In genomic region chr17:26544319-26544963, GRCm38 (mm10) we compare ENCODE assay signal across 16 mouse cellular contexts. TPM values are rescaled to one million over a fixed set of nuclear protein-coding genes. Genes with fewer than 3 reads are reported as not detected.
DNase-seq lines count a peak whose midpoint lies in the region; ATAC-seq and TF ChIP-seq lines count a peak whose summit lies in the region.
"Had no signal": no experiment of that assay in that cellular context is flagged by ENCODE, and none has a peak within 500 bp of the region (broad histone marks: within the 10 kb centered on the region; RNA-seq: fewer than 3 reads in every experiment).

No protein-coding gene starts in this region.

- DNase-seq in lung, postnatal 0 days (ENCODE audit: low spot score), result peak; percentile 64
- no peak for DNase-seq in lung, adult 18-20 months
- no peak for DNase-seq in thymus, postnatal 0 days (ENCODE audit: low spot score)
- DNase-seq: adrenal gland, adult 2 months; cerebellum, adult 9-11 months; kidney, adult 11 months; kidney, postnatal 36 days; thymus, postnatal 25 days had no signal

- TF ChIP-seq CTCF in lung, postnatal 0 days (IDR thresholded peaks at IDR 0.05), result no peak

- 0 out of 2 replicates have a peak overlapping the region, but pooled peaks have one; percentile 8 for H3K9ac ChIP-seq in heart, embryonic 14.5 days (ENCODE audit: low read length)
- no peak overlapping the region; the same call in 1 of the 2 replicates for H3K9ac ChIP-seq in heart, embryonic 12.5 days
- no peak overlapping the region for H3K9ac ChIP-seq in lung, postnatal 0 days (replicated peaks; ENCODE audit: low read depth)
- H3K9ac ChIP-seq: embryonic facial prominence, embryonic 12.5 days; forebrain, embryonic 13.5 days; hindbrain, embryonic 12.5 days had no signal

- H3K4me1 ChIP-seq in heart, embryonic 14.5 days (ENCODE audit: control insufficient read depth in 2 of 2, insufficient read depth in 2 of 2, low read length in 2 of 2), result peaks cover 13 to 14% of the 10 kb centered on the region in 2 experiments
- H3K4me1 ChIP-seq in heart, embryonic 12.5 days (replicated peaks), result peaks cover 31% of the 10 kb centered on the region
- peaks cover 4% of the 10 kb centered on the region for H3K4me1 ChIP-seq in lung, postnatal 0 days (ENCODE audit: insufficient read depth, low read depth, low read length)
- H3K4me1 ChIP-seq in brown adipose tissue, adult 24 weeks (ENCODE audit: control insufficient read depth, insufficient read depth, insufficient read length, low read length), result peaks cover 8% of the 10 kb centered on the region
- H3K4me1 ChIP-seq: forebrain, embryonic 13.5 days; hindbrain, embryonic 12.5 days had no signal

- no peak overlapping the region for H3K4me3 ChIP-seq in heart, embryonic 14.5 days (ENCODE audit: control insufficient read depth in 1 of 2, insufficient read depth in 1 of 2, low read depth in 1 of 2, low read length in 2 of 2)
- no peak overlapping the region for H3K4me3 ChIP-seq in heart, embryonic 12.5 days
- H3K4me3 ChIP-seq in lung, postnatal 0 days (ENCODE audit: low read depth, low read length), result no peak overlapping the region
- no peak overlapping the region for H3K4me3 ChIP-seq in brown adipose tissue, adult 24 weeks (ENCODE audit: insufficient read depth, low read depth, low read length)
- H3K4me3 ChIP-seq: embryonic facial prominence, embryonic 12.5 days; forebrain, embryonic 13.5 days; hindbrain, embryonic 12.5 days; limb, embryonic 10.5 days had no signal

- no peak for ATAC-seq in heart, embryonic 14.5 days (ENCODE audit: insufficient number of reproducible peaks, insufficient read depth, low FRiP score, low read depth)
- no peak for ATAC-seq in heart, embryonic 12.5 days (ENCODE audit: insufficient number of reproducible peaks, low FRiP score)
- ATAC-seq in lung, postnatal 0 days, result no peak
- 0 out of 2 replicates have a peak, but pooled peaks have one; percentile 40 for ATAC-seq in monocyte, adult 5-6 weeks (replicated peaks; ENCODE audit: insufficient number of reproducible peaks, low FRiP score, low TSS enrichment, poor library complexity, severe bottlenecking)
- ATAC-seq: forebrain, embryonic 13.5 days had no signal

- no peak overlapping the region for H3K4me2 ChIP-seq in heart, embryonic 14.5 days (ENCODE audit: low read length)
- H3K4me2 ChIP-seq in heart, embryonic 12.5 days, result no peak overlapping the region
- no peak overlapping the region for H3K4me2 ChIP-seq in lung, postnatal 0 days (replicated peaks; ENCODE audit: low read depth, low read length)
- H3K4me2 ChIP-seq: embryonic facial prominence, embryonic 12.5 days; forebrain, embryonic 13.5 days; hindbrain, embryonic 12.5 days had no signal

- H3K27ac ChIP-seq in heart, embryonic 14.5 days (replicated peaks in 1 of 2; ENCODE audit: control insufficient read depth in 1 of 2, insufficient read depth in 1 of 2, low read depth in 2 of 2, low read length in 2 of 2), result peak overlapping the region in 1 of 2 experiments; percentile 19; a peak in 2 of 4 replicates
- no peak overlapping the region for H3K27ac ChIP-seq in heart, embryonic 12.5 days (ENCODE audit: poor library complexity, severe bottlenecking)
- H3K27ac ChIP-seq in lung, postnatal 0 days (ENCODE audit: low read length), result peak overlapping the region; percentile 54
- peak overlapping the region; percentile 35 for H3K27ac ChIP-seq in brown adipose tissue, adult 24 weeks (replicated peaks; ENCODE audit: low read depth, low read length)
- H3K27ac ChIP-seq: embryonic facial prominence, embryonic 12.5 days; forebrain, embryonic 13.5 days; hindbrain, embryonic 12.5 days; limb, embryonic 10.5 days had no signal

- H3K27me3 ChIP-seq in heart, embryonic 14.5 days (ENCODE audit: control insufficient read depth, insufficient read depth, low read length), result no peaks in the 10 kb centered on the region
- H3K27me3 ChIP-seq in heart, embryonic 12.5 days (replicated peaks), result no peaks in the 10 kb centered on the region
- H3K27me3 ChIP-seq in lung, postnatal 0 days (replicated peaks; ENCODE audit: insufficient read depth, low read length), result no peaks in the 10 kb centered on the region

- no peak for TF ChIP-seq EP300 in lung, postnatal 0 days (IDR thresholded peaks at IDR 0.05)

- H3K36me3 ChIP-seq in heart, embryonic 14.5 days (ENCODE audit: control insufficient read depth, insufficient read depth, low read length), result no peaks in the 10 kb centered on the region
- no peaks in the 10 kb centered on the region for H3K36me3 ChIP-seq in heart, embryonic 12.5 days
- H3K36me3 ChIP-seq in lung, postnatal 0 days (ENCODE audit: insufficient read depth, low read length), result no peaks in the 10 kb centered on the region
- H3K36me3 ChIP-seq: embryonic facial prominence, embryonic 12.5 days; hindbrain, embryonic 12.5 days; limb, embryonic 10.5 days had no signal

- H3K9me3 ChIP-seq in heart, embryonic 14.5 days (ENCODE audit: control insufficient read depth, low read length), result no peaks in the 10 kb centered on the region
- H3K9me3 ChIP-seq in heart, embryonic 12.5 days (replicated peaks), result no peaks in the 10 kb centered on the region
- H3K9me3 ChIP-seq in lung, postnatal 0 days (ENCODE audit: low read length), result no peaks in the 10 kb centered on the region
- H3K9me3 ChIP-seq: embryonic facial prominence, embryonic 12.5 days; forebrain, embryonic 13.5 days; hindbrain, embryonic 12.5 days; limb, embryonic 10.5 days had no signal

- WGBS in heart, embryonic 14.5 days, result 41% methylated on average over 8 of the region's 8 CpGs
- 50% methylated on average over 8 of the region's 8 CpGs for whole genome bisulfite sequencing in heart, embryonic 12.5 days
- 46% methylated on average over 8 of the region's 8 CpGs for WGBS in lung, postnatal 0 days

RNA-seq across cellular contexts. Expression of gene Ergic1, which starts 16.8 kb away (rescaled TPM):
- 120 and 121 TPM in 2 replicates for polyA plus RNA-seq in heart, embryonic 14.5 days (2014; fragmentation: Nextera tagmentation; extraction: Ambion mirVana)
- 115 and 121 TPM in 2 replicates for polyA plus RNA-seq in heart, embryonic 12.5 days (2016; fragmentation: Nextera tagmentation; extraction: Ambion mirVana)
- polyA plus RNA-seq in lung, postnatal 0 days (2015; fragmentation: Nextera tagmentation; extraction: Ambion mirVana), result 47.9 and 50.6 TPM in 2 replicates
- 124 and 179 TPM in 2 replicates for polyA plus RNA-seq in brown adipose tissue, adult 24 weeks (2012; ENCODE audit: insufficient read depth, insufficient read length, missing spikeins)
- 16.0 to 20.2 TPM (median 17.6 TPM) in 3 replicates for total RNA-seq in monocyte, adult 5-6 weeks (2017)
- polyA plus RNA-seq in thymus, postnatal 0 days (2015; fragmentation: Nextera tagmentation; extraction: Ambion mirVana), result 64.6 and 70.2 TPM in 2 replicates

RNA-seq across cellular contexts. Expression of gene Dusp1, which starts 17.5 kb away (rescaled TPM):
- polyA plus RNA-seq in heart, embryonic 14.5 days (2014; fragmentation: Nextera tagmentation; extraction: Ambion mirVana), result 30.2 and 36.9 TPM in 2 replicates
- 36.2 and 38.7 TPM in 2 replicates for polyA plus RNA-seq in heart, embryonic 12.5 days (2016; fragmentation: Nextera tagmentation; extraction: Ambion mirVana)
- 68.4 and 79.3 TPM in 2 replicates for polyA plus RNA-seq in lung, postnatal 0 days (2015; fragmentation: Nextera tagmentation; extraction: Ambion mirVana)
- 44.4 and 326 TPM in 2 replicates for polyA plus RNA-seq in brown adipose tissue, adult 24 weeks (2012; ENCODE audit: insufficient read depth, insufficient read length, missing spikeins)
- 146 to 413 TPM (median 198 TPM) in 3 replicates for total RNA-seq in monocyte, adult 5-6 weeks (2017)
- polyA plus RNA-seq in thymus, postnatal 0 days (2015; fragmentation: Nextera tagmentation; extraction: Ambion mirVana), result 22.4 and 26.4 TPM in 2 replicates
